Mouse (Mus musculus) adrenal gland, adult 18-20 months (tissue): ENCODE measurements around the gene Olfr341. TPM values are rescaled to one million over a fixed set of nuclear protein-coding genes. Genes with fewer than 3 reads are reported as not detected.

ENCODE experiments used
- DNase-seq, 2 experiments: peaks; one replicate each; pipeline ENCODE4 v3.0.0; 2021 to 2022; ENCODE audit warnings: low spot score in 2 of 2
- long read RNA-seq, 2 experiments: library from polyadenylated mRNA; stranded (forward); transcript quantifications; one replicate each; pipeline ENCODE4 v2.0.0; 2021
- total RNA-seq, 2 experiments: library from RNA; stranded (reverse); gene quantifications; 1 replicate in 1 of 2; 2 replicates in 1 of 2; pipeline ENCODE4 v1.2.3; 2021

The Olfr341 gene
- not detected for total RNA-seq
- long read RNA-seq, experiment 1 = 0 reads
- long read RNA-seq, experiment 2 = 0 reads

DNA sequence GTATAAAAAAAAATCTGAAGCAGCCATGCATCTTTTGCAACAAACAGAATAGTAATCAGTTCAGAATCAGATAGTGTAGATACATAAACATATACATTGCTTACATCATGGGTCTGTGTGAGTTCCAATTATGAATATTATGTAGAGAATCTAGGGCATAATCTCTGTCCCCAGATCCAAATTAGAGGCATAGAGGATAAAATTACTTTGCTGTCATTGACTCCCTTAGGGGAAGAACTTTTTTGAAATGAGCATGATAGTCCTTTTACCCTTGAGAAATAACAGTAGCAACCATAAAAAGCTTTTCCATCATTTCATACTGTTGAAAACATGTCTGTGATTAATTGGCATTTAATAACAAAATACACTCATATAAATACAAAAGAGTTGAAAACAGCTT is at the start of gene Olfr341:
Gene Olfr341 (minus strand): TSS at position 101 of the 400 bp plus-strand sequence.
- DNase-seq = no peak

DNA sequence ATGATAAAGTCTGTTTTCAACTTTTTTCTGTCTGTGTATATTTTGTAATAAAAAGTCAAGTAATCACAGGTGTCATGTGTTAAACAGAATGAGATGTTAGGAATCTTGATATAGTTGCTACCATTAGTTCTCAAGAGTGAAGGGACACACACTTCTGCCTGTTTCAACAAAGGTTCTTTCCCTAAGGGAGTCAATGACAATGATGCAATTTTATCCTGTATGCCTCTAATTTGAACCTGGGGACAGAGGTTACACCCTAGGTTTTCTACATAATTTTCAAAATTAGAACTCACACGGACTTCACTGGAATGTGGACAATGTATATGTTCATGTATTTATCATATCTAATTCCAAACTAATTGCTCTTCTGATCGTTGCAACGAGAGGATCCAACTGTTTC is 42.4 kb upstream of the Olfr341 start, which contains the start of gene Olfr342:
Gene Olfr342 (plus strand): TSS at position 301 of the 400 bp plus-strand sequence.
- DNase-seq = no peak

DNA sequence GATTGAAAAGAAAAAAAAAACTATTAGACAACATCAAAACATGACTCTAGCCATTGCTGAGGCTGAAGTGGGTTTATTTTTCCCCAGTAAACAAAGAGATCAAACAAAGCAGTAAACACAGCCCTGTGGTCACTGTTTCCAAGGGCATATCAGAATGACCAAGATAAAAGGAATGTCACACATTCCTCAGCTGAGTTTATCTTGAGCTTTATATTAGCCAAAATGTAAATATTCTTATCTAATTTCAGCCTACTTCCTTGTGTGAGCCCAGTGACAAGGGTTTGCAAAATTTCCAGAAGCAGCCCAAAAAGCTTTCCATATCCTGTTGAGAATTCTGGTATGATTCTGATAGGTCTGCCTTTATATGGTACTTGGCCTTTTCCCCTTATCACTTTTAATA is 8.6 kb downstream of the Olfr341 start:
- DNase-seq = no peak

DNA sequence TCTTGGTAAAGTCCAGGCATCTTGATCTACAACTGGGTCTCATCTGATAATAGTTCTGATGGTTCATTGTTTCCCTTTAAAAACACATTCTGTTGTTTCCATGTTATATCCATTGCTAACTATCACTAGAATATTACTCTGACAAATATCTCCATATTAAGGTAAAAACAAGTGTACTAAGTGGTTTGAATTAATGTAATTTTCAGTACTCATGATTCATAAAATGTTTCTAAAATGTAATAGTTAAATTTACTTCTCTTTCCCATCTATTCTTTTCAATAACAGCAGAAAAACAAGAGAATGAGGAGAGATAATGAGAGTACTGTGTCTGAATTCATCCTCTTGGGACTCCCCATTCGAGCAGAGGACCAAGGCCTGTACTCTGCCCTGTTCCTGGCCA is 30.0 kb downstream of the Olfr341 start, which contains the start of gene Olfr340:
Gene Olfr340 (plus strand): TSS at position 301 of the 400 bp plus-strand sequence.
- DNase-seq = no peak

Other genes starting within 250 kb of the Olfr341 start
- not detected for gene Olfr338, start 108.9 kb downstream of the Olfr341 start, total RNA-seq
- not detected for gene Olfr339, start 63.5 kb downstream of the Olfr341 start, total RNA-seq
- not detected for gene Olfr340, start 29.9 kb downstream of the Olfr341 start, total RNA-seq
- not detected for gene Olfr342, start 42.5 kb upstream of the Olfr341 start, total RNA-seq
- not detected for gene Olfr344, start 84.2 kb upstream of the Olfr341 start, total RNA-seq
- not detected for gene Olfr345, start 157.6 kb upstream of the Olfr341 start, total RNA-seq
- gene Olfr346, start 203.3 kb upstream of the Olfr341 start, total RNA-seq = not detected
- not detected for gene Olfr347, start 249.4 kb upstream of the Olfr341 start, total RNA-seq